12 mouse cellular contexts compared by ENCODE assay signal in genomic region chr17:8091320-8091719, GRCm38 (mm10). TPM values are rescaled to one million over a fixed set of nuclear protein-coding genes. Genes with fewer than 3 reads are reported as not detected.
"Had no signal": no experiment of that assay in that cellular context is flagged by ENCODE, and none has a peak within 500 bp of the region (broad histone marks: within the 10 kb centered on the region; RNA-seq: fewer than 3 reads in every experiment).

No protein-coding gene starts in this region.

RNA-seq across cellular contexts. Expression of gene Gm49673, which starts 56.3 kb away (rescaled TPM):
- polyA plus RNA-seq: heart, embryonic 11.5 days; heart, embryonic 12.5 days; heart, embryonic 13.5 days; heart, embryonic 14.5 days; heart, embryonic 16.5 days; heart, postnatal 0 days; hindbrain, embryonic 10.5 days; hindbrain, embryonic 12.5 days; hindbrain, embryonic 13.5 days; intestine, embryonic 16.5 days; intestine, postnatal 0 days; large intestine, adult 2 months had no signal
